ENCODE assay signal across 30 mouse cellular contexts in genomic region chr12:53843626-53844025, GRCm38 (mm10).
DNase-seq lines count a peak whose midpoint lies in the region; ATAC-seq and TF ChIP-seq lines count a peak whose summit lies in the region.
"Had no signal": no experiment of that assay in that cellular context is flagged by ENCODE, and none has a peak within 500 bp of the region (broad histone marks: within the 10 kb centered on the region; RNA-seq: fewer than 3 reads in every experiment).

No protein-coding gene starts in this region.

- H3K4me1 ChIP-seq in forebrain, embryonic 14.5 days (ENCODE audit: control insufficient read depth, insufficient read depth, low read length): peaks cover 13% of the 10 kb centered on the region
- H3K4me1 ChIP-seq in forebrain, embryonic 10.5 days: peaks cover 18% of the 10 kb centered on the region
- H3K4me1 ChIP-seq in hindbrain, embryonic 15.5 days (replicated peaks): peaks cover 41% of the 10 kb centered on the region
- peaks cover 16% of the 10 kb centered on the region for H3K4me1 ChIP-seq in hindbrain, embryonic 10.5 days (replicated peaks)
- peaks cover 34% of the 10 kb centered on the region for H3K4me1 ChIP-seq in midbrain, embryonic 14.5 days (ENCODE audit: control insufficient read depth, insufficient read depth, low read length)
- peaks cover 49% of the 10 kb centered on the region for H3K4me1 ChIP-seq in midbrain, embryonic 13.5 days (replicated peaks)
- peaks cover 50% of the 10 kb centered on the region for H3K4me1 ChIP-seq in limb, embryonic 14.5 days (ENCODE audit: control insufficient read depth, insufficient read depth, low read length)

- DNase-seq in forebrain, embryonic 14.5 days (ENCODE audit: low spot score): peak; percentile 54
- DNase-seq in forebrain, embryonic 10.5 days (ENCODE audit: extremely low spot score, low spot score): no peak
- no peak for DNase-seq in hindbrain, embryonic 10.5 days (ENCODE audit: low spot score)
- DNase-seq in midbrain, embryonic 14.5 days: no peak
- DNase-seq in limb, embryonic 14.5 days (ENCODE audit: low spot score): no peak
- DNase-seq: adrenal gland, postnatal 10 days; cerebellum, adult 18-20 months; cerebellum, postnatal 10 days; gastrocnemius, adult 2 months; heart, postnatal 10 days; kidney, adult 8-10 months; kidney, postnatal 4 days; layer of hippocampus, adult 9-11 months; liver; lung, adult 2 months; lung, postnatal 10 days; thymus, adult 2 months; thymus, postnatal 36 days had no signal

- WGBS in forebrain, embryonic 14.5 days: 21% methylated on average over 3 of the region's 3 CpGs
- 62% methylated on average over 3 of the region's 3 CpGs for WGBS in forebrain, embryonic 10.5 days
- 28% methylated on average over 3 of the region's 3 CpGs for whole genome bisulfite sequencing in hindbrain, embryonic 15.5 days
- 59% methylated on average over 3 of the region's 3 CpGs for WGBS in hindbrain, embryonic 10.5 days
- 16% methylated on average over 3 of the region's 3 CpGs for WGBS in midbrain, embryonic 14.5 days
- 25% methylated on average over 3 of the region's 3 CpGs for WGBS in midbrain, embryonic 13.5 days
- 36% methylated on average over 3 of the region's 3 CpGs for WGBS in limb, embryonic 14.5 days

- no peaks in the 10 kb centered on the region for H3K9me3 ChIP-seq in forebrain, embryonic 14.5 days (replicated peaks; ENCODE audit: control insufficient read depth, low read length)
- H3K9me3 ChIP-seq in forebrain, embryonic 10.5 days: no peaks in the 10 kb centered on the region
- no peaks in the 10 kb centered on the region for H3K9me3 ChIP-seq in hindbrain, embryonic 15.5 days
- no peaks in the 10 kb centered on the region for H3K9me3 ChIP-seq in hindbrain, embryonic 10.5 days
- no peaks in the 10 kb centered on the region for H3K9me3 ChIP-seq in midbrain, embryonic 14.5 days (ENCODE audit: control insufficient read depth, low read length)
- H3K9me3 ChIP-seq in midbrain, embryonic 13.5 days: no peaks in the 10 kb centered on the region
- H3K9me3 ChIP-seq in limb, embryonic 14.5 days (ENCODE audit: control insufficient read depth, low read length): no peaks in the 10 kb centered on the region
- H3K9me3 ChIP-seq: embryonic facial prominence, embryonic 15.5 days; forebrain, embryonic 13.5 days; heart, embryonic 13.5 days; midbrain, embryonic 15.5 days; neural tube, embryonic 12.5 days had no signal

- no peak for TF ChIP-seq POLR2A in limb, embryonic 14.5 days (IDR thresholded peaks at IDR 0.05; ENCODE audit: borderline replicate concordance, extremely low read depth, insufficient read depth, insufficient read length)

- no peak overlapping the region for H3K4me3 ChIP-seq in forebrain, embryonic 14.5 days (ENCODE audit: low read depth, low read length)
- no peak overlapping the region for H3K4me3 ChIP-seq in forebrain, embryonic 10.5 days
- no peak overlapping the region for H3K4me3 ChIP-seq in hindbrain, embryonic 15.5 days
- H3K4me3 ChIP-seq in hindbrain, embryonic 10.5 days: no peak overlapping the region
- H3K4me3 ChIP-seq in midbrain, embryonic 14.5 days (replicated peaks; ENCODE audit: low read depth, low read length): no peak overlapping the region
- H3K4me3 ChIP-seq in midbrain, embryonic 13.5 days (replicated peaks): no peak overlapping the region
- no peak overlapping the region for H3K4me3 ChIP-seq in limb, embryonic 14.5 days (replicated peaks; ENCODE audit: low read length)
- H3K4me3 ChIP-seq: embryonic facial prominence, embryonic 15.5 days; forebrain, embryonic 13.5 days; gastrocnemius, adult 2 months; heart, embryonic 13.5 days; midbrain, embryonic 15.5 days; neural tube, embryonic 12.5 days had no signal

- no peaks in the 10 kb centered on the region for H3K36me3 ChIP-seq in forebrain, embryonic 14.5 days (ENCODE audit: control insufficient read depth, insufficient read depth, low read length)
- H3K36me3 ChIP-seq in forebrain, embryonic 10.5 days (replicated peaks): no peaks in the 10 kb centered on the region
- no peaks in the 10 kb centered on the region for H3K36me3 ChIP-seq in hindbrain, embryonic 15.5 days
- H3K36me3 ChIP-seq in hindbrain, embryonic 10.5 days: no peaks in the 10 kb centered on the region
- no peaks in the 10 kb centered on the region for H3K36me3 ChIP-seq in midbrain, embryonic 14.5 days (ENCODE audit: control insufficient read depth, insufficient read depth, low read length)
- no peaks in the 10 kb centered on the region for H3K36me3 ChIP-seq in midbrain, embryonic 13.5 days
- no peaks in the 10 kb centered on the region for H3K36me3 ChIP-seq in limb, embryonic 14.5 days (ENCODE audit: control insufficient read depth, insufficient read depth, low read length)
- H3K36me3 ChIP-seq: embryonic facial prominence, embryonic 15.5 days; heart, embryonic 13.5 days; midbrain, embryonic 15.5 days; neural tube, embryonic 12.5 days had no signal

- ATAC-seq in forebrain, embryonic 14.5 days: peak; percentile 30; the same call in 1 of the 2 replicates
- ATAC-seq in hindbrain, embryonic 15.5 days (ENCODE audit: low FRiP score, low read depth): peak; percentile 40; the same call in 1 of the 2 replicates
- no peak for ATAC-seq in midbrain, embryonic 14.5 days (ENCODE audit: low FRiP score, low TSS enrichment)
- no peak for ATAC-seq in midbrain, embryonic 13.5 days
- peak; percentile 28; the same call in 1 of the 2 replicates for ATAC-seq in limb, embryonic 14.5 days (ENCODE audit: low FRiP score, low read depth)
- ATAC-seq: forebrain, embryonic 13.5 days; intestine, embryonic 16.5 days; midbrain, embryonic 15.5 days; Patski had no signal

- H3K4me2 ChIP-seq in forebrain, embryonic 14.5 days (ENCODE audit: low read length): no peak overlapping the region
- no peak overlapping the region for H3K4me2 ChIP-seq in hindbrain, embryonic 15.5 days
- H3K4me2 ChIP-seq in midbrain, embryonic 14.5 days (ENCODE audit: low read length): no peak overlapping the region
- H3K4me2 ChIP-seq in midbrain, embryonic 13.5 days (replicated peaks): no peak overlapping the region
- no peak overlapping the region for H3K4me2 ChIP-seq in limb, embryonic 14.5 days (replicated peaks; ENCODE audit: low read depth, low read length, severe bottlenecking)
- H3K4me2 ChIP-seq: embryonic facial prominence, embryonic 15.5 days; forebrain, embryonic 13.5 days; heart, embryonic 13.5 days; midbrain, embryonic 15.5 days; neural tube, embryonic 12.5 days had no signal

- no peak overlapping the region for H3K27ac ChIP-seq in forebrain, embryonic 14.5 days (ENCODE audit: low read depth, low read length)
- H3K27ac ChIP-seq in forebrain, embryonic 10.5 days: no peak overlapping the region
- H3K27ac ChIP-seq in hindbrain, embryonic 15.5 days (replicated peaks): peak overlapping the region; percentile 58; the same call in 1 of the 2 replicates
- no peak overlapping the region for H3K27ac ChIP-seq in hindbrain, embryonic 10.5 days
- H3K27ac ChIP-seq in midbrain, embryonic 14.5 days (replicated peaks; ENCODE audit: low read depth, low read length): 0 out of 2 replicates have a peak overlapping the region, but pooled peaks have one; percentile 27
- no peak overlapping the region; the same call in 1 of the 2 replicates for H3K27ac ChIP-seq in midbrain, embryonic 13.5 days
- H3K27ac ChIP-seq in limb, embryonic 14.5 days (replicated peaks; ENCODE audit: low read depth, low read length): 0 out of 2 replicates have a peak overlapping the region, but pooled peaks have one; percentile 22
- H3K27ac ChIP-seq: embryonic facial prominence, embryonic 15.5 days; forebrain, embryonic 13.5 days; gastrocnemius, adult 2 months; heart, embryonic 13.5 days; kidney, postnatal 0 days; liver, embryonic 14.5 days; macrophage; midbrain, embryonic 15.5 days; neural tube, embryonic 12.5 days had no signal

- no peaks in the 10 kb centered on the region for H3K27me3 ChIP-seq in forebrain, embryonic 14.5 days (replicated peaks; ENCODE audit: control insufficient read depth, insufficient read depth, low read length)
- no peaks in the 10 kb centered on the region for H3K27me3 ChIP-seq in forebrain, embryonic 10.5 days (ENCODE audit: poor library complexity, severe bottlenecking)
- H3K27me3 ChIP-seq in hindbrain, embryonic 15.5 days: no peaks in the 10 kb centered on the region
- H3K27me3 ChIP-seq in hindbrain, embryonic 10.5 days (ENCODE audit: insufficient read depth, poor library complexity, severe bottlenecking): no peaks in the 10 kb centered on the region
- H3K27me3 ChIP-seq in midbrain, embryonic 14.5 days (ENCODE audit: control insufficient read depth, insufficient read depth, low read length): no peaks in the 10 kb centered on the region
- no peaks in the 10 kb centered on the region for H3K27me3 ChIP-seq in midbrain, embryonic 13.5 days
- H3K27me3 ChIP-seq in limb, embryonic 14.5 days (ENCODE audit: control insufficient read depth, insufficient read depth, low read length): no peaks in the 10 kb centered on the region
- H3K27me3 ChIP-seq: forebrain, embryonic 13.5 days; heart, embryonic 13.5 days; midbrain, embryonic 15.5 days; neural tube, embryonic 12.5 days; Patski had no signal

- no peak overlapping the region for H3K9ac ChIP-seq in forebrain, embryonic 14.5 days (ENCODE audit: low read length)
- no peak overlapping the region for H3K9ac ChIP-seq in hindbrain, embryonic 15.5 days
- H3K9ac ChIP-seq in midbrain, embryonic 14.5 days (replicated peaks; ENCODE audit: low read length): no peak overlapping the region
- no peak overlapping the region for H3K9ac ChIP-seq in midbrain, embryonic 13.5 days (replicated peaks)
- H3K9ac ChIP-seq in limb, embryonic 14.5 days (ENCODE audit: low read depth, low read length, severe bottlenecking): no peak overlapping the region
- H3K9ac ChIP-seq: embryonic facial prominence, embryonic 15.5 days; forebrain, embryonic 13.5 days; heart, embryonic 13.5 days; liver, embryonic 14.5 days; midbrain, embryonic 15.5 days; neural tube, embryonic 12.5 days had no signal

Comparison
In these comparisons a context has a peak if more than half of its experiments do, and no peak if none do; other contexts are left out.
1. H3K27ac ChIP-seq: peak in hindbrain, embryonic 15.5 days (single experiment), midbrain, embryonic 14.5 days (single experiment) and limb, embryonic 14.5 days (single experiment); none in forebrain, embryonic 14.5 days (single experiment), forebrain, embryonic 10.5 days (single experiment), hindbrain, embryonic 10.5 days (single experiment) and midbrain, embryonic 13.5 days (single experiment).
2. ATAC-seq: peak in forebrain, embryonic 14.5 days (single experiment), hindbrain, embryonic 15.5 days (single experiment) and limb, embryonic 14.5 days (single experiment); none in midbrain, embryonic 14.5 days (single experiment) and midbrain, embryonic 13.5 days (single experiment).